Mouse (Mus musculus) kidney, adult 2 months (tissue): Measurements from ENCODE around the gene Cmtm6.

ENCODE experiments used
- CTCF ChIP-seq: fragments of 200-500 bp; conservative IDR thresholded peaks from 2 replicates; pipeline ENCODE4 v1.5.1; 2011; ENCODE audit warnings: low read depth, mild to moderate bottlenecking, control low read depth, low read length, moderate library complexity, mixed read lengths; ENCODE audit not compliant: insufficient read depth, insufficient read length
- POLR2A ChIP-seq: fragments of 200-500 bp; IDR thresholded peaks from one replicate; pipeline ENCODE4 v1.6.1; 2011; ENCODE audit warnings: low read depth, low read length, control low read depth

DNA sequence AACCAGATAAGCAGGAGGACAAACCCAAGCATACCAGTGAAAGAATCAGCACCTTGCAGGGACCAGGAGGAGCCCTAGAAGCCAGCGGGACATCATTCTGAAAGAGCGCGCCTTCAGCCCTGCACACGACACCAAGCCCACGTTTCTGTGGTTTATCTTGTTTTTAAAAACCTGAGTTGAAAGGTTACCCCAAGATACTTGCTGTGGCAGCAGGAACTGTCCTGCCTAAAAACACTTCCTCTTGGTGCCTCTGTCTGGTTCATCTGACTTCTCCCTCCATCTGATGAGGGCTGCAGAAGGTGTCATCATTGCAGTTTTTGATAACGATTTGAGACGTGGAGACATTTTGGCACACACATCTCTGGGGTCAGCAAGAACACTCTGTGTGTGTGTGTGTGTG, 56.8 kb downstream of the Cmtm6 start:
- TF ChIP-seq POLR2A (no peak), CTCF (no peak)
